Mouse (Mus musculus) embryonic facial prominence, embryonic 11.5 days (tissue): ENCODE results near the gene Sirt1. TPM values are rescaled to one million over a fixed set of nuclear protein-coding genes. Genes with fewer than 3 reads are reported as not detected.
"Not testable (repeated sequence)": the region's sequence is repeated elsewhere in the genome, so short reads cannot be mapped to it uniquely, and the experiment has no call there.

Experiments
- ATAC-seq: fragments of 200-750 bp; cut with Nextera tagmentation; replicated peaks from 2 replicates; pipeline ENCODE4 v1.8.0; 2017; ENCODE audit warnings: low read depth; ENCODE audit not compliant: insufficient number of reproducible peaks, low FRiP score, low TSS enrichment
- DNase-seq: peaks from one replicate; pipeline ENCODE4 v3.0.0-alpha.2; 2015; ENCODE audit warnings: low spot score
- H3K27ac ChIP-seq: fragments of 300-500 bp; sonication (generic); replicated peaks from 2 replicates; pipeline ENCODE4 v1.5.1; 2014; ENCODE audit warnings: mild to moderate bottlenecking, low read depth, low read length, control low read depth
- H3K27me3 ChIP-seq: fragments of 300-500 bp; sonication (generic); 2 replicates; pipeline ENCODE4 v1.6.1; 2014; ENCODE audit warnings: mild to moderate bottlenecking, low read length, moderate library complexity, mixed read lengths; ENCODE audit not compliant: control insufficient read depth, insufficient read depth
- H3K36me3 ChIP-seq: fragments of 300-500 bp; sonication (generic); replicated peaks from 2 replicates; pipeline ENCODE4 v1.6.1; 2014; ENCODE audit warnings: low read depth, mild to moderate bottlenecking, low read length, moderate library complexity, mixed read lengths; ENCODE audit not compliant: control insufficient read depth, insufficient read depth
- H3K4me1 ChIP-seq: fragments of 300-500 bp; sonication (generic); 2 replicates; pipeline ENCODE4 v1.6.1; 2014; ENCODE audit warnings: low read length, mixed read lengths; ENCODE audit not compliant: control insufficient read depth, insufficient read depth
- H3K4me2 ChIP-seq: fragments of 300-500 bp; sonication (generic); 2 replicates; pipeline ENCODE4 v1.6.1; 2014; ENCODE audit warnings: low read depth, mild to moderate bottlenecking, control low read depth, low read length, moderate library complexity
- H3K4me3 ChIP-seq: fragments of 300-500 bp; sonication (generic); 2 replicates; pipeline ENCODE4 v1.5.1; 2014; ENCODE audit warnings: low read depth, low read length, control low read depth
- H3K9ac ChIP-seq: fragments of 300-500 bp; sonication (generic); replicated peaks from 2 replicates; pipeline ENCODE4 v1.6.1; 2014; ENCODE audit warnings: mild to moderate bottlenecking, control low read depth, low read length
- H3K9me3 ChIP-seq: fragments of 300-500 bp; sonication (generic); replicated peaks from 2 replicates; pipeline ENCODE4 v1.6.1; 2016; ENCODE audit warnings: mild to moderate bottlenecking, low read length, inconsistent platforms, mixed read lengths; ENCODE audit not compliant: control insufficient read depth
- WGBS: fragments of 180-500 bp; shearing (Covaris S2); extraction: QIAGEN DNeasy Blood & Tissue Kit; methylation state at CpG from one replicate; pipeline ENCODE4 v1.1.7; 2014; 5-methylcytosine and 5-hydroxymethylcytosine counted together
- polyA plus RNA-seq: library from polyadenylated mRNA; unstranded; fragments of >200 nt; fragmentation: Nextera tagmentation; extraction: Ambion mirVana; gene quantifications from 2 replicates; pipeline ENCODE4 v1.2.1, GENCODE M21; 2014

Gene Sirt1
- polyA plus RNA-seq, 1 experiment from 2014 or later: 15.2 TPM

GRCm38 (mm10) chr10:63423591-63424474, 42.3 kb upstream of the Sirt1 start:
- 88% methylated on average over 9 of the region's 9 CpGs for WGBS
- DNase-seq (no peak), ATAC-seq (no peak)
- Histone ChIP-seq H3K4me1 (no peaks in the 10 kb centered on the region), H3K4me2 (no peak overlapping the region), H3K27ac (no peak overlapping the region), H3K27me3 (no peaks in the 10 kb centered on the region), H3K36me3 (no peaks in the 10 kb centered on the region), H3K9ac (no peak overlapping the region), H3K4me3 (no peak overlapping the region), H3K9me3 (no peaks in the 10 kb centered on the region)

DNA sequence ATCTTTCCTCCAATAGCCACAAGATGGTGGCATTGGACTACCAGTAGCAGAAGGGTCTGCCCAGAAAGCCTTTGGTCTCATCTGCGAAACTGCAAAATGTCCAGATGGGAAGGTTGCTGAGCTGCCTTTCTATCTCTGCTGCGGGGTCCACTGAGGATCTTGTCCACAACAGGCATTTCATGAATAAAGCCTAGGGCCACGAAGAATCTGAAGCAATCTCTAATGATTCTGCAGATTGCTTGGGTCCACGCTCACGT, 41.2 kb upstream of the Sirt1 start:
- no peak overlapping the region for H3K27ac ChIP-seq
- no peak overlapping the region for H3K4me3 ChIP-seq
- no peaks in the 10 kb centered on the region for H3K9me3 ChIP-seq
- no peak for ATAC-seq
- no peaks in the 10 kb centered on the region for H3K27me3 ChIP-seq
- DNase-seq: no peak
- no peaks in the 10 kb centered on the region for H3K36me3 ChIP-seq
- H3K9ac ChIP-seq: no peak overlapping the region
- no peak overlapping the region for H3K4me2 ChIP-seq
- 87% methylated on average over 5 of the region's 5 CpGs for WGBS
- H3K4me1 ChIP-seq: no peaks in the 10 kb centered on the region

DNA sequence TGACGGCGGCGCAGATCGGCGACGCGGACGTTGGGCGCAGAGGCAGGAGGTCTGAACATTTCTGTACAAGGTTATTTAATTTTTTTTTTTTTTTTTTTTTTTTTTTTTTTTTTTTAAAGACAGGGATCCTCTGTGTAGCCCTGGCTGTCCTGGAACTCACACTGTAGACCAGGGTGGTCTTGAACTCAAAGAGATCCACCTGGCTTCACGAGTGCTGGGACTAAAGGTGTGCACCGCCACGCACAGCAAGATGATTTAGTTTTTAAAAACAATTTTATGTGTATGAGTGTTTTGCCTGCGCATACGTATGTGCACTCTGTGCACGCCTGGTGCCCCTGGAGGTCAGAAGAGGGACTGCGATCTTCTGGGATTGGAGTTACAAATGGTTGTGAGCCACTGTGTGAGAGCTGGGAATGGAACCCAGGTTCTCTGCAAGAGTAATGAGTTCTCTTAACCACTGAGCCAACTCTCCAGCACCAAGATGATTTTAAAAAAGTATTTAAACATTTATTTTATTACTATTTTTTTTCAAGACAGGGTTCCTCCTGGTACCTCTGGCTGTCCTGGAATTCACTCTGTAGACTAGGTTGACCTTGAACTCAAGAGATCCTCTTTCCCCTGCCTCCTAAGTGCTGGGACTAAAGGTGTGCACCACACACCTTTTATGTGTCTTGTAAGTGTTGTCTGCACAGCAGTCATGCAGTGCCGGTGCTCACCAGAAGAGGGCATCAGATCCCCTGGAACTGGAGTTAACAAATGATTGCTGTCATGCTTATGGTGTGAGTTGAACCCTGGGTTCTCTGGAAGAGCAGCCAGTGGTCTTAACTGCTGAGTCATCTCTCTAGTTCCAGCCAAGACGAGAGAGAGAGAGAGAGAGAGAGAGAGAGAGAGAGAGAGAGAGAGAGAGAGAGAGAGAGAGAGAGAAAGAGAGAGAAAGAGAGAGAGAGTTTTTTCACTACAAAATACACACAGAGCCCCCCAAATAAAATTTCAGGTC, 40.5 kb upstream of the Sirt1 start, which contains the start of gene Gm7075:
Gm7075 (minus strand) TSS at position 51 of the 997 bp plus-strand sequence.
- no peak within 1 kb of the TSS for H3K4me2 ChIP-seq
- DNase-seq (peak; percentile 42), ATAC-seq (no peak)
- H3K9ac ChIP-seq: no peak within 1 kb of the TSS
- H3K4me1 ChIP-seq: no peaks in the 10 kb centered on the region
- no peaks in the 10 kb centered on the region for H3K9me3 ChIP-seq
- no peak within 1 kb of the TSS for H3K4me3 ChIP-seq
- H3K27me3 ChIP-seq: no peaks in the 10 kb centered on the region
- no peaks in the 10 kb centered on the region for H3K36me3 ChIP-seq
- WGBS: 90% methylated on average over 18 of the region's 18 CpGs
- no peak within 1 kb of the TSS for H3K27ac ChIP-seq

DNA sequence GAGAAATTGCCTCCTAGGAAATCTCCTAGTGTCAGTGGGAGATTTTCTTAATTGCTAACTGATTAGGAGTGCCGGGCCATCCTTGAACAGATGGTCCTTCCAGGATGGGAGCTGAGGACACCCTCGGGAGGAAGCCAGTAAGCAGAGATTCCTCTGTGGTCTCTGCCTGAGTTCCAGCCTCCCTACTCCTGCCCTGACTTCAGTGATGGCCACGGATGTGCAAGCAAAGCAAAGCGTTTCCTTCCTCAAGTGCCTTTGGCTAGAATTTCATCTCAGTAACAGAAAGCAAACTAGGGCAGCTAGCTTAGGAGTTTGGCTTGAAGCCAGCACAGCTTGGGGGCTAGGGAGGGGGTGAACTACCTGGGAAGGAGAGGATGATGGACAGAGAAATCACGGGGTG, 35.6 kb upstream of the Sirt1 start:
- Histone ChIP-seq H3K4me3 (no peak overlapping the region), H3K4me1 (no peaks in the 10 kb centered on the region), H3K4me2 (no peak overlapping the region), H3K9ac (no peak overlapping the region), H3K9me3 (no peaks in the 10 kb centered on the region), H3K27me3 (no peaks in the 10 kb centered on the region), H3K27ac (no peak overlapping the region), H3K36me3 (no peaks in the 10 kb centered on the region)
- WGBS: 56% methylated on average over 5 of the region's 5 CpGs
- ATAC-seq (no peak), DNase-seq (no peak)

GRCm38 (mm10) chr10:63415850-63416249, 34.3 kb upstream of the Sirt1 start:
- no peak overlapping the region for H3K27ac ChIP-seq
- 69% methylated on average over 7 of the region's 7 CpGs for WGBS
- H3K4me2 ChIP-seq: no peak overlapping the region
- no peak overlapping the region for H3K4me3 ChIP-seq
- no peaks in the 10 kb centered on the region for H3K36me3 ChIP-seq
- no peaks in the 10 kb centered on the region for H3K27me3 ChIP-seq
- no peaks in the 10 kb centered on the region for H3K9me3 ChIP-seq
- ATAC-seq (no peak), DNase-seq (no peak)
- H3K9ac ChIP-seq: no peak overlapping the region
- H3K4me1 ChIP-seq: no peaks in the 10 kb centered on the region

- no peaks in the 10 kb centered on the region for H3K4me1 ChIP-seq
- no peak overlapping the region for H3K27ac ChIP-seq
- H3K9ac ChIP-seq: no peak overlapping the region
- DNase-seq: no peak
- WGBS: 81% methylated on average over 7 of the region's 7 CpGs
- no peaks in the 10 kb centered on the region for H3K36me3 ChIP-seq
- H3K27me3 ChIP-seq: no peaks in the 10 kb centered on the region
- no peak overlapping the region for H3K4me2 ChIP-seq
- H3K4me3 ChIP-seq: no peak overlapping the region
- no peak for ATAC-seq
- no peaks in the 10 kb centered on the region for H3K9me3 ChIP-seq
These were observed 33.8 kb upstream of the Sirt1 start for GRCm38 (mm10) chr10:63415287-63415686.

DNA sequence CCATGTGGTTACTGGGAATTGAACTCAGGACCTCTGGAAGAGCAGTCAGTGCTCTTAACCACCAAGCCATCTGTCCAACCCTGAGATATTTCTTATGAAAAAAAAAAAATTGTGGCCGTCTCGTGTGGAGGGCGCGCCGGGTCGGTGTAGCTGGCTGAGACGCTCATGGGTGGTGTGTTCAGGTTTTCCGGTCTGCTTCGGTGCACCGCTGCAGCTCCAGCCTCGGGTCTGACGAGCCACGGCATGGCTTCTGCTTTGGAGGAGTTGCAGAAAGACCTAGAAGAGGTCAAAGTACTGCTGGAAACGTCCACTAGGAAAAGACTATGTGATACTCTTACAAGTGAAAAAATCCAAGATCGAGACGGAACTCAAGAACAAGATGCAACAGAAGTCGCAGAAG, 31.3 kb upstream of the Sirt1 start:
- no peaks in the 10 kb centered on the region for H3K4me1 ChIP-seq
- no peak overlapping the region for H3K4me2 ChIP-seq
- no peak overlapping the region for H3K27ac ChIP-seq
- H3K9me3 ChIP-seq: no peaks in the 10 kb centered on the region
- WGBS: 86% methylated on average over 17 of the region's 17 CpGs
- no peak overlapping the region for H3K9ac ChIP-seq
- no peaks in the 10 kb centered on the region for H3K36me3 ChIP-seq
- DNase-seq (no peak), ATAC-seq (no peak)
- no peaks in the 10 kb centered on the region for H3K27me3 ChIP-seq
- H3K4me3 ChIP-seq: no peak overlapping the region

- WGBS: 89% methylated on average over 5 of the region's 7 CpGs
- H3K9me3 ChIP-seq, H3K9ac ChIP-seq, H3K4me3 ChIP-seq, ATAC-seq, H3K27me3 ChIP-seq, DNase-seq, H3K4me1 ChIP-seq, H3K36me3 ChIP-seq, H3K27ac ChIP-seq, H3K4me2 ChIP-seq: not testable (repeated sequence)
These were observed 30.2 kb upstream of the Sirt1 start for GRCm38 (mm10) chr10:63411674-63412073.
